Mouse (Mus musculus) lung, adult 2 months (tissue): ENCODE measurements at regions not wholly inside any gene's neighbourhood (a gene's known extent, or its start where the extent isn't known, plus 50 kb on each side); places are given as distances from the start of the nearest gene placed in this dataset.

Source experiments
- DNase-seq: peaks from one replicate; pipeline ENCODE4 v3.0.0; 2022
- H3K4me1 ChIP-seq: fragments of 200-500 bp; 2 replicates; pipeline ENCODE4 v1.6.1; 2011; ENCODE audit warnings: low read length; ENCODE audit not compliant: control insufficient read depth, insufficient read depth
- H3K4me3 ChIP-seq: fragments of 200-500 bp; replicated peaks from 2 replicates; pipeline ENCODE3; 2011; ENCODE audit warnings: low read depth, mild to moderate bottlenecking, control low read depth, low read length; ENCODE audit errors: extremely low read depth
- CTCF ChIP-seq: fragments of 200-500 bp; IDR thresholded peaks from 2 replicates; pipeline ENCODE4 v1.5.1; 2011; ENCODE audit warnings: mild to moderate bottlenecking, low read length, control low read depth; ENCODE audit not compliant: insufficient read depth
- POLR2A ChIP-seq: fragments of 200-500 bp; IDR thresholded peaks from 2 replicates; pipeline ENCODE4 v1.6.1; 2011; ENCODE audit warnings: low read depth, mild to moderate bottlenecking, control low read depth, low read length, borderline replicate concordance; ENCODE audit errors: extremely low read depth
- WGBS: fragments of 180-500 bp; shearing (Covaris S2); methylation state at CpG from one replicate; pipeline ENCODE4 v1.1.7; 2018; 5-methylcytosine and 5-hydroxymethylcytosine counted together

- no peak for DNase-seq
- H3K4me1 ChIP-seq = no peaks in the 10 kb centered on the region
- 64% methylated on average over 16 of the region's 16 CpGs for WGBS
- TF ChIP-seq POLR2A (no peak), CTCF (no peak)
- H3K4me3 ChIP-seq = no peak overlapping the region
Observed at GRCm38 (mm10) chr3:68778354-68779040, 88.1 kb downstream of the Il12a start.

- WGBS = 50% methylated on average over 7 of the region's 7 CpGs
- Histone ChIP-seq H3K4me3 (no peak overlapping the region), H3K4me1 (no peaks in the 10 kb centered on the region)
- no peak for DNase-seq
- TF ChIP-seq CTCF = no peak
- no peak for TF ChIP-seq POLR2A
Observed at GRCm38 (mm10) chr3:68780843-68781242, 88.5 kb upstream of the 1110032F04Rik start.

- TF ChIP-seq POLR2A = no peak
- no peak for TF ChIP-seq CTCF
- Histone ChIP-seq H3K4me1 (no peaks in the 10 kb centered on the region), H3K4me3 (no peak overlapping the region)
- 68% methylated on average over 2 of the region's 2 CpGs for WGBS
- DNase-seq = no peak
Observed at GRCm38 (mm10) chr3:68781466-68781865, 87.9 kb upstream of the 1110032F04Rik start.

- H3K4me1 ChIP-seq = no peaks in the 10 kb centered on the region
- no peak for DNase-seq
- TF ChIP-seq POLR2A (no peak), CTCF (no peak)
- WGBS = 64% methylated on average over 4 of the region's 4 CpGs
- no peak overlapping the region for H3K4me3 ChIP-seq
Observed at GRCm38 (mm10) chr3:68782363-68782762, 87.0 kb upstream of the 1110032F04Rik start.

- DNase-seq = no peak
- Histone ChIP-seq H3K4me3 (no peak overlapping the region), H3K4me1 (no peaks in the 10 kb centered on the region)
- 65% methylated on average over 7 of the region's 7 CpGs for WGBS
- TF ChIP-seq CTCF (no peak), POLR2A (no peak)
Observed at GRCm38 (mm10) chr3:68783666-68784416, 85.5 kb upstream of the 1110032F04Rik start.

- no peaks in the 10 kb centered on the region for H3K4me1 ChIP-seq
- WGBS = 75% methylated on average over 3 of the region's 3 CpGs
Observed at GRCm38 (mm10) chr3:68786771-68787170, 82.6 kb upstream of the 1110032F04Rik start.

GRCm38 (mm10) chr3:68787385-68788175 lies 81.8 kb upstream of the 1110032F04Rik start:
- no peaks in the 10 kb centered on the region for H3K4me1 ChIP-seq
- no peak overlapping the region for H3K4me3 ChIP-seq
- 57% methylated on average over 10 of the region's 10 CpGs for whole genome bisulfite sequencing
- no peak for TF ChIP-seq CTCF
- no peak for TF ChIP-seq POLR2A
- DNase-seq = no peak

More at GRCm38 (mm10) chr3:68786771-68787170, 82.6 kb upstream of the 1110032F04Rik start:
- DNase-seq = no peak
- H3K4me3 ChIP-seq = no peak overlapping the region
- TF ChIP-seq CTCF (no peak), POLR2A (no peak)

- H3K4me1 ChIP-seq = peaks cover under 1% of the 10 kb centered on the region; the same call in 1 of the 2 replicates
- no peak for DNase-seq
- TF ChIP-seq CTCF = no peak
- TF ChIP-seq POLR2A = no peak
- WGBS = 31% methylated on average over 6 of the region's 6 CpGs
- H3K4me3 ChIP-seq = no peak overlapping the region
Observed at GRCm38 (mm10) chr3:68789491-68789890, 79.9 kb upstream of the 1110032F04Rik start.

- whole genome bisulfite sequencing = 89% methylated on average over 4 of the region's 4 CpGs
Observed at GRCm38 (mm10) chr3:68790466-68790865, 78.9 kb upstream of the 1110032F04Rik start.

More at GRCm38 (mm10) chr3:68790466-68790865, 78.9 kb upstream of the 1110032F04Rik start:
- TF ChIP-seq POLR2A (no peak), CTCF (no peak)
- peaks cover 2% of the 10 kb centered on the region; the same call in 1 of the 2 replicates for H3K4me1 ChIP-seq
- no peak overlapping the region for H3K4me3 ChIP-seq
- DNase-seq = no peak
